Mouse (Mus musculus): ENCODE results near the gene G6pc. TPM values are rescaled to one million over a fixed set of nuclear protein-coding genes. Genes with fewer than 3 reads are reported as not detected.

G6pc gene
- polyA plus RNA-seq, 1 experiment from 2014 or later = not detected

- Histone ChIP-seq H3K27ac (replicated peaks) (no peak overlapping the region), H3K36me3 (replicated peaks) (peaks cover 3% of the 10 kb centered on the region; the same call in 1 of the 2 replicates), H3K4me1 (peaks cover 21% of the 10 kb centered on the region), H3K27me3 (replicated peaks; ENCODE audit: low read depth, poor library complexity, severe bottlenecking) (no peaks in the 10 kb centered on the region), H3K4me3 (no peak overlapping the region), H3K9me3 (no peaks in the 10 kb centered on the region)
- no peak for DNase-seq (ENCODE audit: low spot score)
- 26% methylated on average over 3 of the region's 3 CpGs for WGBS
Measured at GRCm38 (mm10) chr11:101419610-101420009, 52.2 kb downstream of the G6pc start.

DNA sequence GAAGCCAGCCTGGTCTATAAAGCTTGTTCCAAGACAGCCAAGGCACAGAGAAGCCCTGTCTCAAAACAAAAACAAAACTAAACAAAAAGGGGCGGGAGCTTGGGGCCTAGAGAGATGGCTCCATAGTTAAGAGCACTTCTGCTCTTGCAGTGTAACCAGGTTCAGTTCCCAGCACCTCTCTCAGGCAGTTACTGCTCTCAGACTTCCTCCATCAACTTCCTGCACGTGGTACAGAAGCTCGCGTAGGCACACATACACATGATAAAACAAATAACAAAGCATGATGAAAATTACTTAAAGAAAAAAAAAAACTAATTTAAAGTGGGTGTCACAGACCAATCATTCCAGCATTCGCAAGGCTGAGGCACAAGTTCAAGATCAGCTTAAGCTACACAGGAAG is 52.8 kb downstream of the G6pc start:
- peaks cover 22% of the 10 kb centered on the region for H3K4me1 ChIP-seq
- no peaks in the 10 kb centered on the region for H3K9me3 ChIP-seq
- H3K4me3 ChIP-seq = no peak overlapping the region
- DNase-seq (ENCODE audit: low spot score) = no peak
- WGBS = 88% methylated on average over 5 of the region's 5 CpGs
- no peaks in the 10 kb centered on the region for H3K27me3 ChIP-seq (replicated peaks; ENCODE audit: low read depth, poor library complexity, severe bottlenecking)
- no peak overlapping the region for H3K27ac ChIP-seq (replicated peaks)
- H3K36me3 ChIP-seq (replicated peaks) = no peaks in the 10 kb centered on the region

DNA sequence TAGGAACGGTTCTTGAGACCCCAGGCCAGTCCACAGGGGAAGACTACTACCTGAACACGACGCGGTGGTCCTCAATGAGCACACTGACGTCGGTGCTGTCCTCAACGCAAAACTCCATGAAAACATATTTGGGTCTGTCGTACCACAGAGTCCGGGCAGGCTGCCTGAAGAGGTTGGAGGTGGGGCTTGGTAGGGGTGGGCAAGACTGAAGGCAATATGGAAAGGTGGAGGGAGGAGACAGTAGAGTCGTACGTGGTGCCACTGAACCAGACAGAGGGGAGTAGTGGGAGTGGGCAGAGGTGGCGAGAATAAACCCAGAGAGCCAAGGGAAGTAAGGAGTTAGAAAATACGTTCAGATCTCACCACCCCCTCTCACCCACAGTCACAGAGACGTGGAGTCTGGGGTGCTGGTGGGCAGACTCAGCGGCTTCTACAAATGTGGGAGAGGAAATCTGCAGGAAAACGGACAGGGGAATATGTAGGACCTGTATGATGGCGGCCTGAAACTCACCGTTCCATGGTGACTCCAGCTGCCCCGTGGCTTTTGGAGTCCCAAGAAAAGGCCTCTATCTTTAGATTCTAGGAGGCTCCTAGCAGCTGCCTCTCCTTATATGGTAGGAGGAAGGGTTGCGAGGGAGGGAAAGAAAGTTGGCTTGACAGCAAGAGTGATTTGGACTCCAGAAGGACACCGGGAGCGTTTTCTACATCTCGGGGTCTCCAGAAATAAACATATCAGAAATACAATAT is 56.9 kb downstream of the G6pc start, which contains the start of gene Gm27029:
Gm27029 (minus strand) TSS at position 692 of the 747 bp plus-strand sequence.
- no peak for DNase-seq (ENCODE audit: low spot score)
- H3K9me3 ChIP-seq = no peaks in the 10 kb centered on the region
- H3K27ac ChIP-seq (replicated peaks) = peak within 1 kb of the TSS; percentile 84
- 5% methylated on average over 23 of the region's 23 CpGs for WGBS
- H3K4me3 ChIP-seq = peak within 1 kb of the TSS; percentile 100
- H3K4me1 ChIP-seq = peaks cover 31% of the 10 kb centered on the region
- peaks cover 3% of the 10 kb centered on the region for H3K36me3 ChIP-seq (replicated peaks)
- H3K27me3 ChIP-seq (replicated peaks; ENCODE audit: low read depth, poor library complexity, severe bottlenecking) = no peaks in the 10 kb centered on the region

GRCm38 (mm10) chr11:101424925-101425813 is 57.8 kb downstream of the G6pc start, which contains the start of the genes Rundc1 and Ptges3l:
Gene Rundc1, plus strand, starts transcription at chr11:101425085.
Gene Ptges3l, minus strand, starts transcription at chr11:101425333.
- H3K36me3 ChIP-seq (replicated peaks) = peaks cover 11% of the 10 kb centered on the region
- under 1% methylated on average over 81 of the region's 81 CpGs for WGBS
- peak; percentile 99 for DNase-seq (ENCODE audit: low spot score)
- H3K4me1 ChIP-seq = peaks cover 31% of the 10 kb centered on the region
- H3K9me3 ChIP-seq = no peaks in the 10 kb centered on the region
- no peaks in the 10 kb centered on the region for H3K27me3 ChIP-seq (replicated peaks; ENCODE audit: low read depth, poor library complexity, severe bottlenecking)
- peak within 1 kb of the TSS; percentile 100 for H3K4me3 ChIP-seq
- H3K27ac ChIP-seq (replicated peaks) = peak within 1 kb of the TSS; percentile 84

DNA sequence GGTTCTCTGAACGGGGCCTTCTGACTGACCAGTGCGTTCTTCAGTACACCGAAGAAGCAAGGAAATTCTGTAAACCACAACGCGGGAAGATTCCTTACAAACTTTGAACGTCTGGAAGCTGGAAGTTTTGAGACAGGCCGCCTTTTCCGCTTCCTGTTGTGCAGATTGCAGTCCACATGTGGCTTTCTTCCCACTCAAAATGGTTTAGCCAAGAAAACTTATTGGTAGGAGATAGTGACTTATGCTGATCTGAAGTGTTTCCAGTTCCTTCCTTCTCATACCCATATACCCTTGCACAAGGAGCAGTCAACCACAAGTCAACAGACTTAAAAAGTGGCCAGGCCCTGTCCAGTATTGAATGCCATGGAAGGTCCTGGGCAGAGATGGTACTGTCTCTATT is 58.8 kb downstream of the G6pc start:
- DNase-seq (ENCODE audit: low spot score) = no peak
- 67% methylated on average over 8 of the region's 8 CpGs for WGBS
- H3K27me3 ChIP-seq (replicated peaks; ENCODE audit: low read depth, poor library complexity, severe bottlenecking) = no peaks in the 10 kb centered on the region
- H3K4me1 ChIP-seq = peaks cover 31% of the 10 kb centered on the region
- H3K27ac ChIP-seq (replicated peaks) = no peak overlapping the region
- H3K36me3 ChIP-seq (replicated peaks) = peaks cover 21% of the 10 kb centered on the region
- no peaks in the 10 kb centered on the region for H3K9me3 ChIP-seq
- H3K4me3 ChIP-seq = peak overlapping the region; percentile 100

Small RNA genes within 50 kb of the gene (microRNA-seq; reads per million reads assigned to microRNA genes)
- gene Gm25593 = not detected
- not detected for gene Mir6929

Other genes starting within 250 kb of the G6pc start
- 19.7 and 20.2 TPM in 2 replicates for gene Retreg3, start 247.7 kb upstream of the G6pc start, polyA plus RNA-seq (2016; fragmentation: Nextera tagmentation; extraction: Ambion mirVana)
- 135 and 142 TPM in 2 replicates for gene Tubg1, start 247.6 kb upstream of the G6pc start, polyA plus RNA-seq (2016; fragmentation: Nextera tagmentation; extraction: Ambion mirVana)
- 4.9 and 5.7 TPM in 2 replicates for gene Tubg2, start 211.7 kb upstream of the G6pc start, polyA plus RNA-seq (2016; fragmentation: Nextera tagmentation; extraction: Ambion mirVana)
- gene Cntnap1, start 197.0 kb upstream of the G6pc start, polyA plus RNA-seq (2016; fragmentation: Nextera tagmentation; extraction: Ambion mirVana) = 0.23 and 0.31 TPM in 2 replicates
- 3.7 and 4.0 TPM in 2 replicates for gene Plekhh3, start 196.2 kb upstream of the G6pc start, polyA plus RNA-seq (2016; fragmentation: Nextera tagmentation; extraction: Ambion mirVana)
- 0.16 TPM in 1 of 2 replicates, not detected in the other for gene Ccr10, start 192.1 kb upstream of the G6pc start, polyA plus RNA-seq (2016; fragmentation: Nextera tagmentation; extraction: Ambion mirVana)
- 13.3 and 14.5 TPM in 2 replicates for gene Ezh1, start 141.1 kb upstream of the G6pc start, polyA plus RNA-seq (2016; fragmentation: Nextera tagmentation; extraction: Ambion mirVana)
- gene Ramp2, start 121.5 kb upstream of the G6pc start, polyA plus RNA-seq (2016; fragmentation: Nextera tagmentation; extraction: Ambion mirVana) = 66.4 and 68.4 TPM in 2 replicates
- gene Vps25, start 113.9 kb upstream of the G6pc start, polyA plus RNA-seq (2016; fragmentation: Nextera tagmentation; extraction: Ambion mirVana) = 124 TPM in 2 replicates
- 6.0 and 8.3 TPM in 2 replicates for gene Wnk4, start 107.0 kb upstream of the G6pc start, polyA plus RNA-seq (2016; fragmentation: Nextera tagmentation; extraction: Ambion mirVana)
- 1.3 and 1.4 TPM in 2 replicates for gene Cntd1, start 88.5 kb upstream of the G6pc start, polyA plus RNA-seq (2016; fragmentation: Nextera tagmentation; extraction: Ambion mirVana)
- gene Coa3, start 88.4 kb upstream of the G6pc start, polyA plus RNA-seq (2016; fragmentation: Nextera tagmentation; extraction: Ambion mirVana) = 200 and 203 TPM in 2 replicates
- gene Becn1, start 65.3 kb upstream of the G6pc start, polyA plus RNA-seq (2016; fragmentation: Nextera tagmentation; extraction: Ambion mirVana) = 141 and 154 TPM in 2 replicates
- gene Psme3, start 51.3 kb upstream of the G6pc start, polyA plus RNA-seq (2016; fragmentation: Nextera tagmentation; extraction: Ambion mirVana) = 189 and 203 TPM in 2 replicates
- 2.6 and 3.4 TPM in 2 replicates for gene Aoc2, start 42.5 kb upstream of the G6pc start, polyA plus RNA-seq (2016; fragmentation: Nextera tagmentation; extraction: Ambion mirVana)
- gene Aoc3, start 37.0 kb upstream of the G6pc start, polyA plus RNA-seq (2016; fragmentation: Nextera tagmentation; extraction: Ambion mirVana) = 0.04 TPM in 1 of 2 replicates, not detected in the other
- gene Aarsd1, start 50.1 kb downstream of the G6pc start, polyA plus RNA-seq (2016; fragmentation: Nextera tagmentation; extraction: Ambion mirVana) = 102 and 110 TPM in 2 replicates
- 12.6 and 13.1 TPM in 2 replicates for gene Gm27029, start 57.2 kb downstream of the G6pc start, polyA plus RNA-seq (2016; fragmentation: Nextera tagmentation; extraction: Ambion mirVana)
- 17.5 and 21.4 TPM in 2 replicates for gene Rundc1, start 57.5 kb downstream of the G6pc start, polyA plus RNA-seq (2016; fragmentation: Nextera tagmentation; extraction: Ambion mirVana)
- gene Ptges3l, start 57.8 kb downstream of the G6pc start, polyA plus RNA-seq (2016; fragmentation: Nextera tagmentation; extraction: Ambion mirVana) = 3.9 and 4.7 TPM in 2 replicates
- 469 and 481 TPM in 2 replicates for gene Rpl27, start 74.7 kb downstream of the G6pc start, polyA plus RNA-seq (2016; fragmentation: Nextera tagmentation; extraction: Ambion mirVana)
- 2.1 and 3.1 TPM in 2 replicates for gene Ifi35, start 80.8 kb downstream of the G6pc start, polyA plus RNA-seq (2016; fragmentation: Nextera tagmentation; extraction: Ambion mirVana)
- 16.5 and 31.6 TPM in 2 replicates for gene Rnd2, start 97.4 kb downstream of the G6pc start, polyA plus RNA-seq (2016; fragmentation: Nextera tagmentation; extraction: Ambion mirVana)
- gene Vat1, start 98.7 kb downstream of the G6pc start, polyA plus RNA-seq (2016; fragmentation: Nextera tagmentation; extraction: Ambion mirVana) = 21.3 and 29.6 TPM in 2 replicates
- gene Brca1, start 184.4 kb downstream of the G6pc start, polyA plus RNA-seq (2016; fragmentation: Nextera tagmentation; extraction: Ambion mirVana) = 23.7 and 27.0 TPM in 2 replicates
- gene Nbr1, start 184.6 kb downstream of the G6pc start, polyA plus RNA-seq (2016; fragmentation: Nextera tagmentation; extraction: Ambion mirVana) = 68.0 and 70.0 TPM in 2 replicates
- gene Tmem106a, start 214.7 kb downstream of the G6pc start, polyA plus RNA-seq (2016; fragmentation: Nextera tagmentation; extraction: Ambion mirVana) = 1.5 and 2.1 TPM in 2 replicates
- not detected in 2 replicates for gene Gm11634, start 231.7 kb downstream of the G6pc start, polyA plus RNA-seq (2016; fragmentation: Nextera tagmentation; extraction: Ambion mirVana)

All from embryonic facial prominence, embryonic 10.5 days (tissue).